Mouse (Mus musculus) MEL (cell line): ENCODE measurements around the gene Dcun1d4. TPM values are rescaled to one million over a fixed set of nuclear protein-coding genes. Genes with fewer than 3 reads are reported as not detected.
A peak's percentile ranks its signal among the peaks of the same experiment; 100 is the strongest.

ENCODE experiments used
- DNase-seq: peaks from one replicate; pipeline ENCODE4 v3.0.0; 2011; ENCODE audit warnings: low read depth, low spot score
- H3K27ac ChIP-seq: 2 replicates; pipeline ENCODE4 v1.5.1; 2012; ENCODE audit warnings: low read depth, mild to moderate bottlenecking, control low read depth, low read length, moderate library complexity; ENCODE audit not compliant: control insufficient read depth
- H3K27me3 ChIP-seq, 2 experiments: fragments of 150-350 bp in 1 of 2; sonication (generic) in 1 of 2; 2 replicates each; pipeline ENCODE4 v1.6.1; 2012; ENCODE audit warnings: low read length in 2 of 2, mild to moderate bottlenecking in 2 of 2, improper control_type of control experiment in 1 of 2, moderate library complexity in 1 of 2; ENCODE audit not compliant: insufficient read depth in 2 of 2, control insufficient read depth in 1 of 2
- H3K36me3 ChIP-seq, 2 experiments: 2 replicates each; pipeline ENCODE4 v1.6.1; 2012 to 2014; ENCODE audit warnings: low read length in 2 of 2, improper control_type of control experiment in 1 of 2, inconsistent platforms in 1 of 2, mild to moderate bottlenecking in 1 of 2; ENCODE audit not compliant: insufficient read depth in 2 of 2, control insufficient read depth in 1 of 2
- H3K4me1 ChIP-seq, 2 experiments: fragments of 150-350 bp in 1 of 2; sonication (generic) in 1 of 2; 2 replicates each; pipeline ENCODE4 v1.6.1; 2012; ENCODE audit warnings: low read length in 2 of 2, improper control_type of control experiment in 1 of 2, mild to moderate bottlenecking in 1 of 2; ENCODE audit not compliant: insufficient read depth in 2 of 2, control insufficient read depth in 1 of 2
- H3K4me3 ChIP-seq, 2 experiments: fragments of 150-350 bp in 1 of 2; sonication (generic) in 1 of 2; 2 replicates each; pipeline ENCODE4 v1.5.1; 2012; ENCODE audit warnings: low read depth in 2 of 2, low read length in 2 of 2, mild to moderate bottlenecking in 2 of 2, moderate library complexity in 2 of 2, control low read depth in 1 of 2, improper control_type of control experiment in 1 of 2; ENCODE audit not compliant: control insufficient read depth in 1 of 2, insufficient read depth in 1 of 2
- H3K79me2 ChIP-seq: 2 replicates; pipeline ENCODE4 v1.6.1; 2012; ENCODE audit warnings: mild to moderate bottlenecking, low read length, moderate library complexity; ENCODE audit not compliant: control insufficient read depth, poor library complexity, insufficient read depth
- H3K9ac ChIP-seq: 2 replicates; pipeline ENCODE4 v1.6.1; 2012; ENCODE audit warnings: low read depth, mild to moderate bottlenecking, control low read depth, low read length, moderate library complexity; ENCODE audit not compliant: control insufficient read depth, poor library complexity, severe bottlenecking
- H3K9me3 ChIP-seq: fragments of 150-350 bp; sonication (generic); replicated peaks from 2 replicates; pipeline ENCODE4 v1.6.1; 2012; ENCODE audit warnings: mild to moderate bottlenecking, low read length, improper control_type of control experiment, moderate library complexity; ENCODE audit not compliant: insufficient read depth
- BHLHE40 ChIP-seq: IDR thresholded peaks from 2 replicates; pipeline ENCODE4 v1.6.1; 2012; ENCODE audit warnings: low read depth, mild to moderate bottlenecking, inconsistent platforms, low read length, improper control_type of control experiment, borderline replicate concordance
- CHD1 ChIP-seq: IDR thresholded peaks from 2 replicates; pipeline ENCODE4 v1.6.1; 2012; ENCODE audit warnings: low read depth, mild to moderate bottlenecking, inconsistent platforms, low read length, improper control_type of control experiment
- CHD2 ChIP-seq: IDR thresholded peaks from 2 replicates; pipeline ENCODE4 v1.6.1; 2011; ENCODE audit warnings: low read length, improper control_type of control experiment
- CTCF ChIP-seq, 3 experiments: IDR thresholded peaks in 2 of 3; conservative IDR thresholded peaks in 1 of 3; 2 replicates each; pipeline ENCODE4 v1.5.1; 2011 to 2012; ENCODE audit warnings: low read length in 3 of 3, low read depth in 2 of 3, mild to moderate bottlenecking in 2 of 3, improper control_type of control experiment in 1 of 3, inconsistent platforms in 1 of 3, mixed read lengths in 1 of 3, moderate library complexity in 1 of 3; ENCODE audit not compliant: control insufficient read depth in 1 of 3, insufficient read depth in 1 of 3, poor library complexity in 1 of 3, severe bottlenecking in 1 of 3
- E2F4 ChIP-seq: IDR thresholded peaks from 2 replicates; pipeline ENCODE4 v1.6.1; 2011; ENCODE audit warnings: low read depth, low read length, improper control_type of control experiment, borderline replicate concordance
- ELF1 ChIP-seq: IDR thresholded peaks from 2 replicates; pipeline ENCODE4 v1.6.1; 2014; ENCODE audit warnings: low read depth, mild to moderate bottlenecking, inconsistent platforms, low read length, improper control_type of control experiment, moderate library complexity
- EP300 ChIP-seq, 2 experiments: IDR thresholded peaks; 2 replicates each; pipeline ENCODE4 v1.6.1; 2011; ENCODE audit warnings: improper control_type of control experiment in 2 of 2, low read length in 2 of 2, low read depth in 1 of 2, mild to moderate bottlenecking in 1 of 2
- ETS1 ChIP-seq: IDR thresholded peaks from 2 replicates; pipeline ENCODE4 v1.6.1; 2012; ENCODE audit warnings: low read depth, mild to moderate bottlenecking, inconsistent platforms, low read length, improper control_type of control experiment, moderate library complexity
- GABPA ChIP-seq: IDR thresholded peaks from 2 replicates; pipeline ENCODE4 v1.6.1; 2012; ENCODE audit warnings: low read depth, mild to moderate bottlenecking, inconsistent platforms, low read length, improper control_type of control experiment, moderate library complexity
- GATA1 ChIP-seq: IDR thresholded peaks from 2 replicates; pipeline ENCODE4 v1.6.1; 2011; ENCODE audit warnings: low read depth, low read length, improper control_type of control experiment
- HCFC1 ChIP-seq: IDR thresholded peaks from 2 replicates; pipeline ENCODE4 v1.6.1; 2012; ENCODE audit warnings: low read depth, mild to moderate bottlenecking, inconsistent platforms, low read length, improper control_type of control experiment, moderate library complexity
- JUND ChIP-seq: IDR thresholded peaks from 2 replicates; pipeline ENCODE4 v1.6.1; 2011; ENCODE audit warnings: low read depth, mild to moderate bottlenecking, improper control_type of control experiment, low read length
- KAT2A ChIP-seq: conservative IDR thresholded peaks from 2 replicates; pipeline ENCODE4 v1.6.1; 2012; ENCODE audit warnings: low read depth, low read length, improper control_type of control experiment, inconsistent platforms
- MAFK ChIP-seq: IDR thresholded peaks from 2 replicates; pipeline ENCODE4 v1.6.1; 2011; ENCODE audit warnings: low read depth, mild to moderate bottlenecking, low read length, improper control_type of control experiment, borderline replicate concordance
- MAX ChIP-seq: IDR thresholded peaks from 2 replicates; pipeline ENCODE4 v1.6.1; 2011; ENCODE audit warnings: low read length, improper control_type of control experiment
- MEF2A ChIP-seq: IDR thresholded peaks from 2 replicates; pipeline ENCODE4 v1.6.1; 2014; ENCODE audit warnings: low read depth, mild to moderate bottlenecking, inconsistent platforms, low read length, improper control_type of control experiment; ENCODE audit not compliant: poor library complexity, insufficient replicate concordance, severe bottlenecking; ENCODE audit errors: extremely low read depth
- MXI1 ChIP-seq: IDR thresholded peaks from 2 replicates; pipeline ENCODE4 v1.6.1; 2011; ENCODE audit warnings: mild to moderate bottlenecking, low read depth, low read length, improper control_type of control experiment
- MYB ChIP-seq: IDR thresholded peaks from 2 replicates; pipeline ENCODE4 v1.6.1; 2011; ENCODE audit warnings: mild to moderate bottlenecking, low read depth, low read length, improper control_type of control experiment
- MYC ChIP-seq: IDR thresholded peaks from 2 replicates; pipeline ENCODE4 v1.6.1; 2011; ENCODE audit warnings: low read depth, mild to moderate bottlenecking, low read length, improper control_type of control experiment, moderate library complexity
- NELFE ChIP-seq: IDR thresholded peaks from 2 replicates; pipeline ENCODE4 v1.6.1; 2011; ENCODE audit warnings: low read depth, low read length, improper control_type of control experiment
- NRF1 ChIP-seq: IDR thresholded peaks from 2 replicates; pipeline ENCODE4 v1.6.1; 2014; ENCODE audit warnings: low read depth, mild to moderate bottlenecking, inconsistent platforms, low read length, improper control_type of control experiment, moderate library complexity; ENCODE audit not compliant: poor library complexity, insufficient read depth, severe bottlenecking
- POLR2A ChIP-seq, 2 experiments: IDR thresholded peaks; 2 replicates each; pipeline ENCODE4 v1.6.1; 2011 to 2012; ENCODE audit warnings: low read length in 2 of 2, mild to moderate bottlenecking in 2 of 2, control low read depth in 1 of 2, improper control_type of control experiment in 1 of 2, low read depth in 1 of 2, moderate library complexity in 1 of 2; ENCODE audit not compliant: control insufficient read depth in 1 of 2, insufficient read depth in 1 of 2, poor library complexity in 1 of 2
- POLR2AphosphoS2 ChIP-seq: IDR thresholded peaks from 2 replicates; pipeline ENCODE4 v1.6.1; 2011; ENCODE audit warnings: low read length, improper control_type of control experiment
- POLR2AphosphoS5 ChIP-seq: IDR thresholded peaks from 2 replicates; pipeline ENCODE4 v1.6.1; 2012; ENCODE audit warnings: low read depth, borderline replicate concordance, mild to moderate bottlenecking, inconsistent platforms, low read length, moderate library complexity, mixed read lengths
- RAD21 ChIP-seq: IDR thresholded peaks from 2 replicates; pipeline ENCODE4 v1.6.1; 2011; ENCODE audit warnings: mild to moderate bottlenecking, low read depth, low read length, improper control_type of control experiment
- SIN3A ChIP-seq: IDR thresholded peaks from 2 replicates; pipeline ENCODE4 v1.6.1; 2012; ENCODE audit warnings: low read length, improper control_type of control experiment, inconsistent platforms
- TAL1 ChIP-seq: IDR thresholded peaks from 2 replicates; pipeline ENCODE4 v1.6.1; 2012; ENCODE audit warnings: mild to moderate bottlenecking, inconsistent platforms, low read length, moderate library complexity, mixed read lengths
- TBP ChIP-seq: IDR thresholded peaks from 2 replicates; pipeline ENCODE4 v1.8.0; 2011; ENCODE audit warnings: low read depth, low read length, improper control_type of control experiment
- TCF12 ChIP-seq: IDR thresholded peaks from 2 replicates; pipeline ENCODE4 v1.6.1; 2014; ENCODE audit warnings: low read depth, mild to moderate bottlenecking, inconsistent platforms, low read length, improper control_type of control experiment, moderate library complexity
- UBTF ChIP-seq: IDR thresholded peaks from 2 replicates; pipeline ENCODE4 v1.6.1; 2012; ENCODE audit warnings: low read depth, mild to moderate bottlenecking, inconsistent platforms, low read length, improper control_type of control experiment, moderate library complexity, borderline replicate concordance; ENCODE audit not compliant: insufficient read depth
- USF1 ChIP-seq: IDR thresholded peaks from 2 replicates; pipeline ENCODE4 v1.6.1; 2014; ENCODE audit warnings: low read depth, mild to moderate bottlenecking, inconsistent platforms, low read length, improper control_type of control experiment, moderate library complexity
- USF2 ChIP-seq, 2 experiments: IDR thresholded peaks; 2 replicates each; pipeline ENCODE4 v1.6.1; 2011 to 2012; ENCODE audit warnings: improper control_type of control experiment in 2 of 2, low read length in 2 of 2, borderline replicate concordance in 1 of 2, inconsistent platforms in 1 of 2, low read depth in 1 of 2, mild to moderate bottlenecking in 1 of 2; ENCODE audit not compliant: insufficient read depth in 1 of 2
- ZC3H11A ChIP-seq: IDR thresholded peaks from 2 replicates; pipeline ENCODE4 v1.6.1; 2012; ENCODE audit warnings: low read depth, mild to moderate bottlenecking, inconsistent platforms, low read length, improper control_type of control experiment
- ZKSCAN1 ChIP-seq: IDR thresholded peaks from 2 replicates; pipeline ENCODE4 v1.6.1; 2012; ENCODE audit warnings: low read depth, mild to moderate bottlenecking, inconsistent platforms, low read length, improper control_type of control experiment, moderate library complexity
- ZMIZ1 ChIP-seq: IDR thresholded peaks from 2 replicates; pipeline ENCODE4 v1.6.1; 2012; ENCODE audit warnings: low read depth, mild to moderate bottlenecking, inconsistent platforms, low read length, improper control_type of control experiment, moderate library complexity
- ZNF384 ChIP-seq: IDR thresholded peaks from 2 replicates; pipeline ENCODE4 v1.6.1; 2012; ENCODE audit warnings: low read depth, mild to moderate bottlenecking, inconsistent platforms, low read length, improper control_type of control experiment
- polyA plus RNA-seq, 2 experiments: library from polyadenylated mRNA; stranded (reverse) in 1 of 2; unstranded in 1 of 2; fragments of >175 nt in 1 of 2; fragments of >200 nt in 1 of 2; gene quantifications; 2 replicates each; pipeline versions ENCODE4 v1.2.1 to v1.2.4; 2012; ENCODE audit warnings: low replicate concordance in 2 of 2, low read depth in 1 of 2; ENCODE audit not compliant: insufficient read length in 2 of 2, insufficient read depth in 1 of 2, missing spikeins in 1 of 2
- total RNA-seq: library from RNA; depleted of rRNA; stranded (reverse); fragments of 300-350 nt; gene quantifications from 2 replicates; pipeline ENCODE4 v1.2.3, GENCODE M21; 2012

The Dcun1d4 gene
- total and polyA plus RNA-seq, 3 experiments, result 7.6 to 10.0 TPM; not detected in 1

- no peak for DNase-seq
- no peak overlapping the region; a peak in 1 of 4 replicates for H3K4me3 ChIP-seq
- H3K4me1 ChIP-seq, result peaks cover 19 to 27% of the 10 kb centered on the region in 2 experiments
- H3K36me3 ChIP-seq, result peaks cover 0 to 25% of the 10 kb centered on the region in 2 experiments; a peak in 2 of 4 replicates
- H3K9ac ChIP-seq, result peak overlapping the region; percentile 7; the same call in 1 of the 2 replicates
- H3K79me2 ChIP-seq, result no peaks in the 10 kb centered on the region
- H3K27ac ChIP-seq, result peak overlapping the region; percentile 76
- no peaks in the 10 kb centered on the region for H3K27me3 ChIP-seq
- no peaks in the 10 kb centered on the region for H3K9me3 ChIP-seq
- TF ChIP-seq HCFC1 (no peak), USF1 (no peak), MAX (no peak), ZC3H11A (no peak), SIN3A (peak; percentile 45), MYB (no peak), E2F4 (no peak), MYC (no peak), ZKSCAN1 (no peak), CHD2 (no peak), KAT2A (no peak), POLR2AphosphoS5 (no peak), RAD21 (no peak), POLR2AphosphoS2 (no peak), POLR2A (IDR thresholded peaks at IDR 0.05; ENCODE audit: control insufficient read depth in 1 of 2, insufficient read depth in 1 of 2, low read depth in 1 of 2, low read length in 2 of 2, poor library complexity in 1 of 2) (no peak), BHLHE40 (peak; percentile 4; the same call in 1 of the 2 replicates), ZNF384 (peak; percentile 78), ZMIZ1 (no peak), MXI1 (no peak), TAL1 (no peak), TCF12 (peak; percentile 92), MAFK (no peak), JUND (no peak), CHD1 (no peak), GABPA (no peak), ETS1 (peak; percentile 82), USF2 (IDR thresholded peaks at IDR 0.05; ENCODE audit: borderline replicate concordance in 1 of 2, insufficient read depth in 1 of 2, low read depth in 1 of 2, low read length in 2 of 2) (no peak), MEF2A (peak; percentile 34; the same call in 1 of the 2 replicates), CTCF (IDR thresholded peaks at IDR 0.05 in 2 of 3, conservative IDR thresholded peaks at IDR 0.05 in 1 of 3; ENCODE audit: control insufficient read depth in 1 of 3, insufficient read depth in 1 of 3, low read depth in 2 of 3, low read length in 3 of 3, poor library complexity in 1 of 3, severe bottlenecking in 1 of 3) (no peak), NELFE (no peak), ELF1 (no peak), TBP (no peak), EP300 (IDR thresholded peaks at IDR 0.05; ENCODE audit: low read depth in 1 of 2, low read length in 2 of 2) (peak; percentile 80), NRF1 (no peak), GATA1 (peak; percentile 59; the same call in 1 of the 2 replicates), UBTF (no peak)
These were observed 26.1 kb upstream of the Dcun1d4 start for GRCm38 (mm10) chr5:73454502-73455306.
